Mouse (Mus musculus) regulatory T cell (primary cell): Measurements from ENCODE around the gene Fanca.

Source experiments
- in situ Hi-C: fragments of 300-600 bp; cut with MboI, MseI; formaldehyde crosslinking; loops from one replicate; pipeline ENCODE4 v1.15.1; 2025; ENCODE audit warnings: high pct_unique_total_duplicates

Fanca gene

DNA sequence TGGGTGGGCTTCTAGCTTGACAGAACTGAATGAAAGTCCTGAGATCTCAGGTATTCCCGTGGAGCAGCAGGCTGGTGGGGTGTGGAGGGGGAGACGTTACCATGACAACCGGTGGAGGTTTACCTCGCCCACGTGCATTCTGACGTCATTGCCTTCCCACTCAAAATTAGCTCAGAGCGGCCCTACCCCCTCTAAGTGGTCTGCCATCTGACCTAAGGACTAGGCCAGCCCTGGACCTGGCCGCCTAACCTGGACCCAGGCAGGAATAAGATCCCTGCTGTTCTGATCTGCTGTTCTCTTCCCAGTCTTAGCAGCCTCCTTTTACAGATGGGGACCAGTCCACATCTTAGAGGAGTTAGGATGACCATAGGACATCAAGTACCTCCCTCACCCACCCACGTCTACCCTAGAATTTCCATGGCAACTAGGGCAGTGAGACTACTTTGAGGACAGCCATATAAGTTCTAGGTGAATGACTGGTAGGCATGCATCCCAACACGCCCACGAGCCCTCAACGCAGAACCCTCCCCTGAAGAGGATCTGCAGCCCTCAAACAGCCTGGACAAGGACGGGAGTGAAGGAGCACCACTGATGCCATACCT, 83.4 kb downstream of the Fanca start:
- in situ Hi-C loops, result loop anchor here (25.0 kb wide), 1 partner anchor 1373 kb away; no protein-coding TSS in a partner anchor

- in situ Hi-C loops, result loop anchor here (25.0 kb wide), 1 partner anchor 1371 kb away; no protein-coding TSS in a partner anchor
Observed at GRCm38 (mm10) chr8:123233760-123234159, 84.6 kb downstream of the Fanca start.

DNA sequence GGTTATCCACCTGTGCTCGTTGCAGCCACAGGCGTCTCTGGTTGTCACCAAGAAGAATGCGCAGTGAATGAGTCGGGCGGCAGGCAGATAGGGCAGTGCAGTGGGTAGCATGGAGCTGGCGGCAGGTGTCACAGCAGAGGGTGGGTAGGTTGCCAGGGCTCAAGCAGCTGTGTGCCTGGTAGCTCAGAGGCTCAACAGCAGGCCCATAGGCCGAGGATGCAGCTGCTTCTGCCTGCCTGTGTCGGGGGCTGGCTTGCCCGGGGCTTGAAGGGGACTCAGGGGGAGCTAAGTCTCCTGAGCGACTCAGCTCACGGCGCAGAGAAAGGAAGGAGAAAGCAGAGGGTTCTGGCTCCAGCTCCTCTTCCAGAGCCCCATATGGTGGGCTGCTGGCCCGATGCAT, 85.1 kb downstream of the Fanca start:
- in situ Hi-C loops, result loop anchor here (25.0 kb wide), 1 partner anchor 1371 kb away; no protein-coding TSS in a partner anchor

- in situ Hi-C loops, result loop anchor here (25.0 kb wide), 1 partner anchor 1370 kb away; no protein-coding TSS in a partner anchor
Observed at GRCm38 (mm10) chr8:123232553-123232952, 85.8 kb downstream of the Fanca start.

- in situ Hi-C loops, result loop anchor here (25.0 kb wide), 1 partner anchor 1369 kb away; no protein-coding TSS in a partner anchor
Observed at GRCm38 (mm10) chr8:123231742-123232141, 86.6 kb downstream of the Fanca start.

- in situ Hi-C loops, result loop anchor here (25.0 kb wide), 1 partner anchor 1368 kb away; no protein-coding TSS in a partner anchor
Observed at GRCm38 (mm10) chr8:123230326-123230725, 88.0 kb downstream of the Fanca start.

DNA sequence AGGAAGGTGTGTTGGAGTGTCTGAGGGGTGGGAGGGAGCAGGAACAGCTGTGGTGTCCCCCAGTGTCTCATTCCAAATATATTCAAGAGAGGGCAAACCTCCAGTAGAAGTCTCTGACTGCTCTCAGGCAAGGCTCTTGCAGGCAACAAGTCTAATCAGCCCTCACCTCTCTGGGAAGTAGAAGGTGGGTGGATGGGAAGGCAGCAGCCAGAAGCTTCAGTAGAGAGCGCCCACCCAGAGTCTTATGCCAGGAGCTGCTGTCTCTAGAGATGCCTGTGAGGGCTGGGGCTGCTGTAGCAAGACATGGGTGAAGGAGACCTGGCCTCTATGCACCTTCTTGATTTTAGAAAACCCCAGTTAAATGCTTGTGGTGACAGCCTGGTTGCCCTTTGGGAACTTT, 90.0 kb downstream of the Fanca start:
- in situ Hi-C loops, result loop anchor here (25.0 kb wide), 1 partner anchor 1366 kb away; no protein-coding TSS in a partner anchor

DNA sequence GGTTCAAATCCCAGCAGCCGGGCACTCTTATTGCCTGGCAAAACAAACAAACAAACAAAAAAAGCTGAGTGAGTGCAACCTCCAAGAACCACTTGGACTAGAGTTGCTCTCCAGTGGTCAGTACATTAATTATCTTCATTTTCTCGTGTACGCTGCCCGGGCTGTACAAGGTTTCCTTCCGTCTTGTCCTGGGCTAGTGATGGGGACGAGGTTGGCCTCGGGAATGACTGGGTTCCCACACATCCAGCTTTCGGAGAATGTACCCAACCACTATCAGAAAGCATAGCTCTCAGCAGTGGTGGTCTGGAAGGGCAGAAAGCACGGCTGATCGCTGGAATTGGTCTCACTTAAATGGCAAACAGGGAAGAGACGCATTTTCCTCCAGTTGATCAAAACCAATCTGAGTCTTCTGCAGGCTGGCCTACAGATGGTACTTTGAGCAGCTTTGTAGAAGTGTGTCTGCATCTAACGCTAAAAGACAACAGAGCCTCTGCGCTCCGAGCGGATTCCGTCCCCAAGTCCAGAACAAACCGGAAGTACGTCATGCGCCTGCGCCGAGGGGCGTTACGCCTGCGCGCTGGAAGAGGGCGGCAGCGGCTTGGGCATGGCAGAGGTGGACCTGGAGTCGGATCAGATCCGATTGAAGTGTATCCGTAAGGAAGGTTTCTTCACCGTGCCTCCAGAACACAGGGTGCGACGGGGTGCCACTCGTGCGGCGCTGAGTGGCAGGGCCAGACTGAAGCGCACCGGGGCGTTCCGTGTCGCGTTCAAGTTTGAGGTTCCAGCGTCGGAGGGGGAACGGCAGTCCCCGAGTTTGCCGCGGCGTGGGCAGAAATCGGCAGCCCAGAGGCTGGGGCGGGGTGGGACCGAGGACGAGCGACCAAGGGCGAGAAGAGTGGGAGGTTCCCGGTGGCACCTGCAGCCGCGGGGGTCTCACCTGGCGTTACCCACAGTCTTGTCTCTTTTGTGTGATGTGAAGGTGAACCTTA, 93.8 kb downstream of the Fanca start, which contains the start of gene Cdk10:
Cdk10 (plus strand) TSS at position 565 of the 989 bp plus-strand sequence.
- in situ Hi-C loops, result loop anchor here (25.0 kb wide), 1 partner anchor 1362 kb away; no protein-coding TSS in a partner anchor

DNA sequence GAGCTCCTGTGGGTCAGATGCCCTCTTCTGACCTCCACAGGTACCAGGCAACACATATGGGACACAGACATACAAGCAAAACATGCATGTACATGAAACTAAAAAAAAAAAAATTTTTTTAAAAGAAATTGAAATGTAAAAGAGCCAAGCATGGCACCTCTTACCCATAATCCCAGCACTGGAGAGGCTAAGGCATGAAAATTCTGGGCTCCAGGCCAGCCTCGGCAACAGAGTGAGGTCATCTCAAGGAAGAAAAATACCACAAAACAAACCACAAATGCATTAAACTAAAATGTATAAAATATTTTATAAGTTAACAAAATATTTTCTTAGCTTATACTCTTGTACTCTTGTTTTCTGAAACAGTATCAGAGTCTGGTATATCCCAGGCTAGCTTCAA, 97.5 kb downstream of the Fanca start:
- in situ Hi-C loops, result no loop called here
